Mouse (Mus musculus) kidney, postnatal 36 days (tissue): Measurements from ENCODE around the gene Greb1.
"Not testable (repeated sequence)": the region's sequence is repeated elsewhere in the genome, so short reads cannot be mapped to it uniquely, and the experiment has no call there.

Source experiments
- DNase-seq, 2 experiments: peaks; one replicate each; pipeline ENCODE4 v3.0.0; 2021 to 2022; ENCODE audit warnings: mixed read lengths in 2 of 2

Gene Greb1

GRCm38 (mm10) chr12:16760246-16760645 lies 40.4 kb downstream of the Greb1 start:
- DNase-seq, result no peak

GRCm38 (mm10) chr12:16754311-16754710 lies 46.4 kb downstream of the Greb1 start:
- DNase-seq, result peak; percentile 30 to 82

GRCm38 (mm10) chr12:16753555-16753954 lies 47.1 kb downstream of the Greb1 start:
- no peak for DNase-seq

- peak in 1 of 2 experiments; percentile 14 for DNase-seq
Observed at GRCm38 (mm10) chr12:16753110-16753509, 47.6 kb downstream of the Greb1 start.

GRCm38 (mm10) chr12:16752236-16752840 lies 48.3 kb downstream of the Greb1 start:
- DNase-seq, result no peak

- no peak for DNase-seq
Observed at GRCm38 (mm10) chr12:16751609-16752008, 49.1 kb downstream of the Greb1 start.

- no peak for DNase-seq
Observed at GRCm38 (mm10) chr12:16740059-16740458, 60.6 kb downstream of the Greb1 start.

GRCm38 (mm10) chr12:16737266-16737665 lies 63.4 kb downstream of the Greb1 start:
- no peak for DNase-seq

GRCm38 (mm10) chr12:16734698-16735097 lies 66.0 kb downstream of the Greb1 start:
- DNase-seq, result no peak

- DNase-seq, result peak in 1 of 2 experiments; percentile 16
Observed at GRCm38 (mm10) chr12:16734009-16734408, 66.7 kb downstream of the Greb1 start.

GRCm38 (mm10) chr12:16731121-16731741 lies 69.5 kb downstream of the Greb1 start:
- DNase-seq, result peak; percentile 65 to 76

GRCm38 (mm10) chr12:16730196-16730595 lies 70.5 kb downstream of the Greb1 start:
- DNase-seq, result no peak

- no peak for DNase-seq
Observed at GRCm38 (mm10) chr12:16728221-16728620, 72.5 kb downstream of the Greb1 start.

GRCm38 (mm10) chr12:16726229-16726628 lies 74.5 kb downstream of the Greb1 start:
- peak; percentile 15 to 34 for DNase-seq

GRCm38 (mm10) chr12:16723601-16724000 lies 77.1 kb downstream of the Greb1 start:
- peak in 1 of 2 experiments; percentile 18 for DNase-seq

- DNase-seq, result peak; percentile 44 to 78
Observed at GRCm38 (mm10) chr12:16718660-16719315, 81.9 kb downstream of the Greb1 start.

GRCm38 (mm10) chr12:16717653-16718052 lies 83.0 kb downstream of the Greb1 start:
- peak; percentile 24 to 66 for DNase-seq

- no peak for DNase-seq
Observed at GRCm38 (mm10) chr12:16714616-16715015, 86.1 kb downstream of the Greb1 start.

- no peak for DNase-seq
Observed at GRCm38 (mm10) chr12:16698691-16699090, 102.0 kb downstream of the Greb1 start.

- no peak for DNase-seq
Observed at GRCm38 (mm10) chr12:16696146-16696545, 104.5 kb downstream of the Greb1 start.

- not testable (repeated sequence) for DNase-seq
Observed at GRCm38 (mm10) chr12:16695252-16695651, 105.4 kb downstream of the Greb1 start.

- no peak for DNase-seq
Observed at GRCm38 (mm10) chr12:16694783-16695182, 105.9 kb downstream of the Greb1 start.

GRCm38 (mm10) chr12:16690631-16691030 lies 110.1 kb downstream of the Greb1 start:
- DNase-seq, result no peak

- no peak for DNase-seq
Observed at GRCm38 (mm10) chr12:16672246-16672645, 128.4 kb downstream of the Greb1 start.
